Mouse (Mus musculus): ENCODE data around the gene Syn3. TPM values are rescaled to one million over a fixed set of nuclear protein-coding genes. Genes with fewer than 3 reads are reported as not detected.

Syn3 gene
- polyA plus RNA-seq, 1 experiment = 2.6 TPM

DNA sequence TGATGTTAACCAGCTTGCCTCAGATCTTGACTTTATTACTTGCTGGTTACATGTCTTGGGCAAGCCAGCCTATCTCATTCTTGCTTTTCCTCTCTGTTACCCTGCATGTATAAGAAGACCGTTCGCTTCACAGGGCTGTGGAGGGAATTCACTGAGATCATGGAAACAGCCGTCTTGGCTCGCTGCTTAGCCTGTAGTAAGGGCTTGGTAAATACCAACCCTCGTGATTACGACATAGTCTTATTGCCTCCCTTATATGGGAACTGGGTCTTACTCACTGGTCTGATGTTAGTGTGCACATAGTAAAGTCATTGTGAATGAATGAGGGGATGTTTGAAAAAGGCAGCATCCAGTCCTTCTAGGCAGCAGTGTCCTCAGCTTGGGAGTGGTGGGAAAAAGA is 188.2 kb downstream of the Syn3 start:
- TF ChIP-seq CTCF (IDR thresholded peaks at IDR 0.05; ENCODE audit: low read depth, low read length) (no peak), EP300 (IDR thresholded peaks at IDR 0.05; ENCODE audit: insufficient read depth, low read depth, low read length) (no peak), POLR2A (IDR thresholded peaks at IDR 0.05; ENCODE audit: insufficient read depth, low read length) (no peak)
- H3K9me3 ChIP-seq (replicated peaks; ENCODE audit: control insufficient read depth, insufficient read depth, low read length, poor library complexity, severe bottlenecking) = no peaks in the 10 kb centered on the region
- H3K4me1 ChIP-seq (ENCODE audit: control insufficient read depth, insufficient read depth, low read length) = no peaks in the 10 kb centered on the region
- H3K36me3 ChIP-seq (ENCODE audit: control insufficient read depth, insufficient read depth, low read length, poor library complexity, severe bottlenecking) = no peaks in the 10 kb centered on the region
- no peak overlapping the region for H3K9ac ChIP-seq (ENCODE audit: low read depth, poor library complexity, severe bottlenecking)
- no peaks in the 10 kb centered on the region for H3K27me3 ChIP-seq (ENCODE audit: control insufficient read depth, insufficient read depth, low read length, poor library complexity, severe bottlenecking)
- H3K27ac ChIP-seq (ENCODE audit: insufficient read depth, low read length) = no peak overlapping the region
- H3K4me3 ChIP-seq (ENCODE audit: low read depth, low read length) = no peak overlapping the region

DNA sequence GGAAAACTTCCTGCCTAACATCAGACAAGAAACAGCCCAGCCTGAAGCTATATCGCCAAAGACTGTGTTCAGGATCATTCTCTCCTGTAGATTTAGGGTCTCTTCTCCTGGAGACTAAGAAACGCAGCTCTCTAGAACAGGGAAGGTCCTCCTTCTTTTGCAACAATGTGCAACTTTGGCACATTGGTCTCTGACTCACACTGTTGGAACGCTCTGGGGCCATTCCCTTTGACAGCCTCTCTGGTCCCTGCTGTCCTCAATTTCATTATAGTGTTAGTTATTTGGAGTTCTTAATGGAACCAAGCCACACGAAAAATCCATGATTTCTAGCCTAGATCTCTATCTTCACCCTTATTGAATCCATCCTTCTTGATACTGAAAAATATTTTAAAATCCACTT is 191.5 kb downstream of the Syn3 start:
- Histone ChIP-seq H3K9me3 (replicated peaks; ENCODE audit: control insufficient read depth, insufficient read depth, low read length, poor library complexity, severe bottlenecking) (no peaks in the 10 kb centered on the region), H3K36me3 (ENCODE audit: control insufficient read depth, insufficient read depth, low read length, poor library complexity, severe bottlenecking) (no peaks in the 10 kb centered on the region), H3K27me3 (ENCODE audit: control insufficient read depth, insufficient read depth, low read length, poor library complexity, severe bottlenecking) (no peaks in the 10 kb centered on the region), H3K4me1 (ENCODE audit: control insufficient read depth, insufficient read depth, low read length) (no peaks in the 10 kb centered on the region), H3K9ac (ENCODE audit: low read depth, poor library complexity, severe bottlenecking) (no peak overlapping the region), H3K4me3 (ENCODE audit: low read depth, low read length) (no peak overlapping the region), H3K27ac (ENCODE audit: insufficient read depth, low read length) (no peak overlapping the region)
- TF ChIP-seq EP300 (IDR thresholded peaks at IDR 0.05; ENCODE audit: insufficient read depth, low read depth, low read length) (no peak), POLR2A (IDR thresholded peaks at IDR 0.05; ENCODE audit: insufficient read depth, low read length) (no peak), CTCF (IDR thresholded peaks at IDR 0.05; ENCODE audit: low read depth, low read length) (no peak)

DNA sequence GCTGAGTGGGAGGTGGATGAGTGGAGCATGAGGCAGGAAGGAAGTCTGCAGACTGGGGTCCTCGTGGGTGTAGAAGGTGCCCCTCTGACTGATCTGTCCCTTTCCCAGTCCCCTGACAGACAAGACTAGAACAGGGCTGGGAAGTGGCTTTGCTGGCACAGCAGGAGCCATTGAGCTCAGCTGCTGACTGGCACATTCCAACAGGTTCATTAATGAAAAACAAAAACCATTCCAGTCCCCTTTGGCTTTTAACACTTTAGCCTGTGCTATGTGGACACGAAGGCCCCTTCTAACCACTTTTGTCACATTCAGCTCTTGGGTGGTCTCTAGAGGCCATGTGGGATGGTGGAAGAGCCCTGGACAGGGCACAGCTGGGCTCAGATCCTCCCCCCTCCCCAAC is 194.1 kb downstream of the Syn3 start:
- Histone ChIP-seq H3K27ac (ENCODE audit: insufficient read depth, low read length) (no peak overlapping the region), H3K4me1 (ENCODE audit: control insufficient read depth, insufficient read depth, low read length) (no peaks in the 10 kb centered on the region), H3K9ac (ENCODE audit: low read depth, poor library complexity, severe bottlenecking) (no peak overlapping the region)

GRCm38 (mm10) chr10:86303495-86303876 is 195.2 kb downstream of the Syn3 start:
- Histone ChIP-seq H3K9me3 (replicated peaks; ENCODE audit: control insufficient read depth, insufficient read depth, low read length, poor library complexity, severe bottlenecking) (no peaks in the 10 kb centered on the region), H3K27ac (ENCODE audit: insufficient read depth, low read length) (no peak overlapping the region), H3K36me3 (ENCODE audit: control insufficient read depth, insufficient read depth, low read length, poor library complexity, severe bottlenecking) (no peaks in the 10 kb centered on the region), H3K9ac (ENCODE audit: low read depth, poor library complexity, severe bottlenecking) (no peak overlapping the region), H3K4me3 (ENCODE audit: low read depth, low read length) (no peak overlapping the region), H3K4me1 (ENCODE audit: control insufficient read depth, insufficient read depth, low read length) (no peaks in the 10 kb centered on the region), H3K27me3 (ENCODE audit: control insufficient read depth, insufficient read depth, low read length, poor library complexity, severe bottlenecking) (no peaks in the 10 kb centered on the region)
- TF ChIP-seq POLR2A (IDR thresholded peaks at IDR 0.05; ENCODE audit: insufficient read depth, low read length) (no peak), CTCF (IDR thresholded peaks at IDR 0.05; ENCODE audit: low read depth, low read length) (no peak), EP300 (IDR thresholded peaks at IDR 0.05; ENCODE audit: insufficient read depth, low read depth, low read length) (no peak)

More for the DNA sequence above, 194.1 kb downstream of the Syn3 start:
- Histone ChIP-seq H3K9me3 (replicated peaks; ENCODE audit: control insufficient read depth, insufficient read depth, low read length, poor library complexity, severe bottlenecking) (no peaks in the 10 kb centered on the region), H3K36me3 (ENCODE audit: control insufficient read depth, insufficient read depth, low read length, poor library complexity, severe bottlenecking) (no peaks in the 10 kb centered on the region), H3K27me3 (ENCODE audit: control insufficient read depth, insufficient read depth, low read length, poor library complexity, severe bottlenecking) (no peaks in the 10 kb centered on the region), H3K4me3 (ENCODE audit: low read depth, low read length) (no peak overlapping the region)
- TF ChIP-seq POLR2A (IDR thresholded peaks at IDR 0.05; ENCODE audit: insufficient read depth, low read length) (no peak), CTCF (IDR thresholded peaks at IDR 0.05; ENCODE audit: low read depth, low read length) (no peak), EP300 (IDR thresholded peaks at IDR 0.05; ENCODE audit: insufficient read depth, low read depth, low read length) (no peak)

DNA sequence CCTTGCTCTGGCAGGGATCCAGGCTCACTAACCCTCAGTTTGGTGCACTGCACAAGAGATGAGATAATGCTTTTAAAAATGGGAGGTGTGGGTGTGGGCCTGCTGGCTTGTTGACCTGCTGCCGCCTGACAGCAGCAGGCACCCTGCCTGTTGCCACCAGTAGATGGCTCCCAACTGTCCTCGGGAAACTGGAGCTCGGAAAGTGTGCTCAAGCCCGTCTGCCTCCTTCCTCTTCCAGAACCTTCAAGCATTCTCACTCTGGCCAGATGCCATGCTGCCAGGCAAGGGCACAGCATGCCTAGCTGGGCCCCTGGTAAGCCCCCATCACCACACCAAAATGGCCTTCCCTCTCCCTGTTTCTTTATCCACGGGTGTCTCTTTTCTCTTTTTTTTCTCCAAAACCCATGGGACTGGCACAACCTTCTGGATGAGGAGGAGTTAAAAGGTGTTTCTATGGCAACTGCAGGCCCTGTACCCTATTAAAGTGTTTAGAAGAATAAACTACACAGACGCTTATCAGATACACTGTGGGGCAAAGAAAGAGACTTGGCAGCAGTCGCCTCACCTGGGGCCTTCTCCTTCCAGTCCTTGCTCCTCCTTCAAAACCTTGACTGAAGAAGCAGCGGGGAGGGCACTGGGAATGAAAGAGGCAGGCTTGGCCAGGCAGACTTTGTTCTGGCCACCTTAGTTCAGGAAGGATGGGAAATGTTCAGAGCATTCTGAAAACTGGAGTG is 195.8 kb downstream of the Syn3 start:
- no peaks in the 10 kb centered on the region for H3K36me3 ChIP-seq (ENCODE audit: control insufficient read depth, insufficient read depth, low read length, poor library complexity, severe bottlenecking)
- H3K4me1 ChIP-seq (ENCODE audit: control insufficient read depth, insufficient read depth, low read length) = no peaks in the 10 kb centered on the region
- no peak overlapping the region for H3K9ac ChIP-seq (ENCODE audit: low read depth, poor library complexity, severe bottlenecking)

GRCm38 (mm10) chr10:86302318-86302648 is 196.4 kb downstream of the Syn3 start:
- H3K27me3 ChIP-seq (ENCODE audit: control insufficient read depth, insufficient read depth, low read length, poor library complexity, severe bottlenecking) = no peaks in the 10 kb centered on the region
- H3K27ac ChIP-seq (ENCODE audit: insufficient read depth, low read length) = no peak overlapping the region
- no peak overlapping the region for H3K9ac ChIP-seq (ENCODE audit: low read depth, poor library complexity, severe bottlenecking)
- H3K36me3 ChIP-seq (ENCODE audit: control insufficient read depth, insufficient read depth, low read length, poor library complexity, severe bottlenecking) = no peaks in the 10 kb centered on the region
- no peak overlapping the region for H3K4me3 ChIP-seq (ENCODE audit: low read depth, low read length)
- TF ChIP-seq POLR2A (IDR thresholded peaks at IDR 0.05; ENCODE audit: insufficient read depth, low read length) (no peak), EP300 (IDR thresholded peaks at IDR 0.05; ENCODE audit: insufficient read depth, low read depth, low read length) (no peak), CTCF (IDR thresholded peaks at IDR 0.05; ENCODE audit: low read depth, low read length) (no peak)
- no peaks in the 10 kb centered on the region for H3K4me1 ChIP-seq (ENCODE audit: control insufficient read depth, insufficient read depth, low read length)
- H3K9me3 ChIP-seq (replicated peaks; ENCODE audit: control insufficient read depth, insufficient read depth, low read length, poor library complexity, severe bottlenecking) = no peaks in the 10 kb centered on the region

More for the DNA sequence above, 195.8 kb downstream of the Syn3 start:
- no peaks in the 10 kb centered on the region for H3K27me3 ChIP-seq (ENCODE audit: control insufficient read depth, insufficient read depth, low read length, poor library complexity, severe bottlenecking)
- no peak overlapping the region for H3K27ac ChIP-seq (ENCODE audit: insufficient read depth, low read length)
- TF ChIP-seq POLR2A (IDR thresholded peaks at IDR 0.05; ENCODE audit: insufficient read depth, low read length) = no peak
- peak; percentile 73 for TF ChIP-seq CTCF (IDR thresholded peaks at IDR 0.05; ENCODE audit: low read depth, low read length)
- no peak overlapping the region for H3K4me3 ChIP-seq (ENCODE audit: low read depth, low read length)
- no peaks in the 10 kb centered on the region for H3K9me3 ChIP-seq (replicated peaks; ENCODE audit: control insufficient read depth, insufficient read depth, low read length, poor library complexity, severe bottlenecking)

Data from ES-Bruce4 (cell line).